Mouse (Mus musculus) ES-E14 (cell line): ENCODE results near the gene Rflna.

Experiments
- HCFC1 ChIP-seq: IDR thresholded peaks from 2 replicates; pipeline ENCODE4 v1.6.1; 2012; ENCODE audit warnings: low read length, inconsistent platforms, borderline replicate concordance; ENCODE audit not compliant: insufficient read depth
- ZC3H11A ChIP-seq: IDR thresholded peaks from 2 replicates; pipeline ENCODE4 v1.6.1; 2012; ENCODE audit warnings: low read depth, mild to moderate bottlenecking, inconsistent platforms, low read length, borderline replicate concordance

- TF ChIP-seq ZC3H11A (peak; percentile 60; the same call in 1 of the 2 replicates), HCFC1 (no peak)
Observed at GRCm38 (mm10) chr5:125014497-125014896, 11.5 kb downstream of the Rflna start.
